Mouse (Mus musculus): Measurements from ENCODE around the gene Hoxa9. TPM values are rescaled to one million over a fixed set of nuclear protein-coding genes. Genes with fewer than 3 reads are reported as not detected.

Gene Hoxa9
- 0.48 and 0.54 TPM in 2 replicates for polyA plus RNA-seq (2016; fragmentation: Nextera tagmentation; extraction: Ambion mirVana)

DNA sequence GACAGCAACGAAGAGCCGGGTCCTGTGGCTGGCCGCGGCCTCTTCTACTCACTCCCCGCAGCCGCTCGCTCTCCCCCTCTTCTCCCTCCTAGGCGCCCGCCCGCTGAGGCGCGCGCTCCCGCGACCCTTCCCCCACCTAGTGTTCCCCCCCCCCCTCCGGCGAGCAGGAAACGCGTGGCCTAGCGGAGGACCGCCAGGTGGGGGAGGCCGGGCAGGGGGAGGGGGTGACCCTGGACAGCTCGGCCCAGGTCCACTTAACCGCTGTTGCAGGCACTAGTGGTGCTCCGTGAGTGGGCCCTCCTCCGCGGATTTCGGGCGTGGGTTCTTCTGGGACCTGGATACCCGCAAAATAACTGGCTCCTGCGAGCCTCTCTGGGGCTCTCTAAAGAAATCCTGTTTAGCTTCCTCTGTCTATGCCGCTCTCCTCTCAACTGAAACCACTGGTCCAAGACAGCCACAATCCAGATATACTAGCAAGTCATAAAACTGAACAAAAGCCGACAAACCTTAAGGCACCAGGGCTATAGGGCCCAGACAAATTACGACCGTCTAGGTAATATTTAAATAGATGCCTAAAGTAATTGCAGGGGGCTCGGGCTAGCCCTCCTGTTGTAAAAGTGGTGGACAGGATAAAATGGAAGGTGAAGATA, at the start of gene Hoxa9:
Gene Hoxa9 (minus strand): TSS at position 574 of the 650 bp plus-strand sequence.
- peaks cover 92% of the 10 kb centered on the region for H3K27me3 ChIP-seq (replicated peaks)
- H3K4me3 ChIP-seq = 0 out of 2 replicates have a peak within 1 kb of the TSS, but pooled peaks have one; percentile 11
- no peaks in the 10 kb centered on the region for H3K9me3 ChIP-seq (replicated peaks)
- H3K4me1 ChIP-seq (replicated peaks) = peaks cover 8% of the 10 kb centered on the region; the same call in 1 of the 2 replicates
- H3K27ac ChIP-seq (ENCODE audit: poor library complexity, severe bottlenecking) = no peak within 1 kb of the TSS
- H3K36me3 ChIP-seq = no peaks in the 10 kb centered on the region
- WGBS = under 1% methylated on average over 29 of the region's 36 CpGs
- no peak for ATAC-seq (ENCODE audit: insufficient number of reproducible peaks, low FRiP score)
- H3K9ac ChIP-seq = no peak within 1 kb of the TSS
- no peak within 1 kb of the TSS for H3K4me2 ChIP-seq

DNA sequence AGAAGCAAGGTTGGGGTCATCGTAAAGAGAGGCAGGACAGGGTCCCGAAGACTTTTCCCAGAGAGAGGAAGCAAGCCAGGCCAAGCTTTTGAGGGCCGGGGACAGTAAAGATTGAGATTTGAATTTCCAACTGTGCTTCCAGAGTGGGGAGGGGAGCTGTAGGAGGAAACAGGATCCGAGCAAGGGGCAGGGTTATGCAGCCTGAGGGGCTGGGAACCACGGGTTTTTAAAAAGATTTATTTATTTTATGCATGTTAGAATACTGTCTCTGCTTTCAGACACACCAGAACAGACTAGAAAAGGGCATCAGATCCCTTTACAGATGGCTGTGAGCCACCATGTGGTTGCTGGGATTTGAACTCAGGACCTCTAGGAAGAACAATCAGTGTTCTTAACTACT, 46.0 kb upstream of the Hoxa9 start:
- no peak for ATAC-seq (ENCODE audit: insufficient number of reproducible peaks, low FRiP score)
- WGBS = 6% methylated on average over 5 of the region's 5 CpGs
- Histone ChIP-seq H3K9ac (no peak overlapping the region), H3K27me3 (replicated peaks) (peaks cover 69% of the 10 kb centered on the region), H3K27ac (ENCODE audit: poor library complexity, severe bottlenecking) (no peak overlapping the region), H3K4me3 (no peak overlapping the region), H3K4me2 (no peak overlapping the region), H3K9me3 (replicated peaks) (no peaks in the 10 kb centered on the region), H3K4me1 (replicated peaks) (peaks cover 28% of the 10 kb centered on the region), H3K36me3 (no peaks in the 10 kb centered on the region)

DNA sequence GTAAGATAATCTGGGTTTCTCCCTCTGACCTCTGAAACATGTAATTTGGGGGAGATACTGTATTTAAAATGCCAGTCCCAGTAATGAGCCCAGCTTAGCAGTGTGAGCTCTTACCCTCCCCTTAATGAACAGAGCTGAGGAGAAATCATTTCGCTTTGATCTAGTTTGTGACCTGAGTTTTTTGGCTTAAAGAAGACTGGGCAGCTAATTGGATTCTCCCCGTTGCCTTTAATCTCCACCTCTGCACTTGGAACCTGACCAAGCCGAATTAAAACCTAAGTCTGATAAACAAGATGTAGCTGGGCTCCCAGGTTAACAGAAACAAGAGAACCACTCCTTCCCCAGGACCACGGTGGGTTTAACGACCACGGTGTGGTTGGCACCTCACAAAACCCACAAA, 45.5 kb upstream of the Hoxa9 start:
- ATAC-seq (ENCODE audit: insufficient number of reproducible peaks, low FRiP score) = no peak
- no peak overlapping the region for H3K4me3 ChIP-seq
- peaks cover 28% of the 10 kb centered on the region for H3K4me1 ChIP-seq (replicated peaks)
- no peak overlapping the region for H3K27ac ChIP-seq (ENCODE audit: poor library complexity, severe bottlenecking)
- peaks cover 71% of the 10 kb centered on the region for H3K27me3 ChIP-seq (replicated peaks)
- H3K4me2 ChIP-seq = no peak overlapping the region
- no peaks in the 10 kb centered on the region for H3K36me3 ChIP-seq
- H3K9me3 ChIP-seq (replicated peaks) = no peaks in the 10 kb centered on the region
- 6% methylated on average over 6 of the region's 6 CpGs for WGBS
- no peak overlapping the region for H3K9ac ChIP-seq

DNA sequence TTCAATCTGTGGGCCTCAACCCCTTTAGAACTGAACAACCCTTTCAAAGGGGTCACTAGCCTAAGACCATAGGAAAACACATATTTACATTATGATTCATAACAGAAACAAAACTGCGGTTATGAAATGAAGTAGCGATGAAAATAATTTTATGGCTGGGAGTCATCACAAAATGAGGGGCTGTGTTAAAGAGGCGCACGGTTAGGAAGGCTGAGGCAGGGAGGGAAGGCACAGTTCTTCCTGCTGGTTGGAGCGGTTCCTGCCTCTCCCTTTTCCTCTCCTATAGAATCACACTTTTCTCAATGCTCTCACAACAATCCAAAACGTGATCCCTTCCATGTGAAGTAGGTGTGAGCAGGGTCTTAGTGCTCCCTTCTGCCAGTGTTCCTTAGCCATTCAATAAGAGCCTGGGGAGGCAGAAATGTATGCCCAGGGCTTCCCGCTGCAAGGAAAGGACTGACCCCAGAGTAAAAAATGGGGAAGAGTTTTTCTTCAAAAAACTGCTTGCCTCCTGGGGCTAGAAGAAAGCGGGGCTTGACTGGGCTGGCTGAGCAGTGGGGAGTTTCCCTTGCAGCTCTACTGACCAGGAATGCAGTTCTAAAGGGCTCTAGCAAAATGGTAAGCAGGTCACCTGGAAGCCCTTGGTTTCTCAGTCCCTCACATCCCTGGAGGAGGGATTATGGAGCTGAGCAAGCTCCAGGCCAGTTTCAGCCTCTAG, 44.8 kb upstream of the Hoxa9 start:
- no peak overlapping the region for H3K4me3 ChIP-seq

DNA sequence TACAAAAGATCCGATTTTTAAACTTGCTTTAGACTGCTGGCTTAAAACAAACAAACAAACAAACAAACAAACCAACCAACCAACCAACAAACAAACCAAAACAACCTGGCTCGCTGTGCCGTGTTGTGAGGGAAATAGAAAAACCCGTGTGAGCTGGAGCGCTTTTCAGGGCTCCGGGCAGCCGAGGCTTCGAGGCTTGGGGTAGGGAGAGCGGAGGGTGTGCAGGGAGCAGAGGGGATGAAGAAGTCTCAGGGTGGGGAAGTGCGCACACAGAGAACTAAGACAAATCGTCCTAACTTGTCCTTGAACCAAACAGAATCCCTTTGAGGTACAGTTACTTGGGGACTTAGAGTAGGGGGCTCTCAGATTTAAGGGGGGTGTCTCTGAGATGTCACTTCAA, 43.7 kb upstream of the Hoxa9 start:
- H3K36me3 ChIP-seq = no peaks in the 10 kb centered on the region
- WGBS = 10% methylated on average over 11 of the region's 11 CpGs
- H3K27me3 ChIP-seq (replicated peaks) = peaks cover 81% of the 10 kb centered on the region
- no peak overlapping the region for H3K4me3 ChIP-seq
- no peak overlapping the region for H3K27ac ChIP-seq (ENCODE audit: poor library complexity, severe bottlenecking)
- no peaks in the 10 kb centered on the region for H3K9me3 ChIP-seq (replicated peaks)
- peaks cover 15% of the 10 kb centered on the region for H3K4me1 ChIP-seq (replicated peaks)
- no peak for ATAC-seq (ENCODE audit: insufficient number of reproducible peaks, low FRiP score)
- H3K9ac ChIP-seq = no peak overlapping the region
- H3K4me2 ChIP-seq = no peak overlapping the region

More for the DNA sequence above, 44.8 kb upstream of the Hoxa9 start:
- Histone ChIP-seq H3K4me1 (replicated peaks) (peaks cover 22% of the 10 kb centered on the region), H3K9me3 (replicated peaks) (no peaks in the 10 kb centered on the region), H3K27ac (ENCODE audit: poor library complexity, severe bottlenecking) (no peak overlapping the region), H3K9ac (no peak overlapping the region), H3K27me3 (replicated peaks) (peaks cover 74% of the 10 kb centered on the region), H3K4me2 (no peak overlapping the region), H3K36me3 (no peaks in the 10 kb centered on the region)
- WGBS = 15% methylated on average over 8 of the region's 8 CpGs
- no peak for ATAC-seq (ENCODE audit: insufficient number of reproducible peaks, low FRiP score)

DNA sequence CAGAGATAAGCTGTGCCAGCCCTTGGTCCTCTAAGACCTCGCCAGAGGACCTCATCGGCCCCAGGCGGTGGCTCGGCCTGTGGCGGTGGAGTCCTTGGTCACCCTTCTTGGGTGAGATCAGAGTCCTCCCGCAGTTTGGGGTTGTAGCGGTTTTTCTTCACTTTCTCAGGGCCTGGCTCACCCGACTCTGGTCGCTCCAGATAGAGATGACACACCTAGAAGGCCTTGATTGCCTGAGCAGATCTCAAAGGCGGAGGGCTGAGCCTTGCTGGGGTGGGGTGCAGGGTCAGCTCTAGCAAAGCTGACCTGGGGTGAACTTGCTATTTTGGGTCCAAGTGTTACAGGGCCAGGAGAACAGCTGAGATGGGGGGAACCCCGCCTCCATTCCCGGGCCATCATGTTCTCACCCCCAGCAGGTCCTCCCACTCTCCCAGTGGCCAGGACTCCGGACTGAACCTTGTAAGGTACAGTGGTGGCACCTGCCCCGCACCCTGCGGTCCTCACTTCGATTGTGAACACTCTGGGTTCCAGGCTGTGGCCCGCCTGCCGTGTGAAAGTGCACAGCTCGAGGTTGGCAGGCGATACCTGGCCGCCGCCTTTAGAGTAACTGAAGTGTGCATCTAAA, 42.9 kb upstream of the Hoxa9 start:
- Histone ChIP-seq H3K4me3 (peak overlapping the region; percentile 18), H3K4me1 (replicated peaks) (peaks cover 15% of the 10 kb centered on the region), H3K9me3 (replicated peaks) (no peaks in the 10 kb centered on the region), H3K27me3 (replicated peaks) (peaks cover 89% of the 10 kb centered on the region), H3K36me3 (no peaks in the 10 kb centered on the region), H3K9ac (no peak overlapping the region), H3K27ac (ENCODE audit: poor library complexity, severe bottlenecking) (no peak overlapping the region), H3K4me2 (peak overlapping the region; percentile 35)
- ATAC-seq (ENCODE audit: insufficient number of reproducible peaks, low FRiP score) = no peak
- WGBS = 2% methylated on average over 22 of the region's 22 CpGs

DNA sequence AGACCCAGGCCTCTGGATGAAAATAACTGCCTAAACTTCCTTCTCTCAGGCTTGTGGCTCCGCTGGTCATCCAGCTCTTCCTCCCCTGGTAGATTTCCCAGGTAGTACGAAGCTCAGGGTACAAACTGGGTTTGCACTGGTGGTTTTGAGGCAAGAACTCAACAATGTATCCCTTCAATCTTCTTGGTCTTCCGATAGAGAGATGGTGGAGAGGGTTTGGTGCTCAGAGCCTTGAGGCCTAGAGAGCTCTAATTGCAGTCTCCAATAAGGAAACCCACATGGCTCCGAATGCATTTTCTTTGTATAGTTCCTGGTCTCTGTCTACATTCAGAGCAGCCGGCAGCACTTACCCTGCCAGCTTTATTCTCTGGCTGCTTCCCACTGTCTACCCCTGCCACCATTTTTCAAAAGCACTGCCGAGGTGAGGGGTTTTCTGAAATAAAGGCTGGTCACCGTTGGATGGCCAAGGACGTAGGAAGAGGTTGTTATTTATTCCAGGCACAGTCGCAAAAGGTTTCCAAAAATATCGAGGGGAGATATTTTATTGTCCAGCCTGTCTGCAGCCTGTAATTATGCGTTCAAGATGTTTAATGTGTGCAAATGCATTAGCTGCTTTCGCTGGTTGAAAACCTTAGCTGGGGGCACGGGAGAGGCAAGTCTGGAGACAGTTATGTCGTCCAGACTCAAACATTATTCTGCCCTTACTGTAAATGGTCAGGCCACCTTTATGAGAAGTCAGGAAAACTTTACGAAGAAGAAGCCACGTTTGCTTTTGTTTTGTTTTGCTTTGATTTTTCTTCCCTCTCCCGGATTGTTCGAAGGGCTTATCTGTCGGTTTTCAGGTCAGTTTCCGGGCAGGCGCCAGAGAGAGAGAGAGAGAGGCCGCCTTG, 42.1 kb upstream of the Hoxa9 start:
- 9% methylated on average over 22 of the region's 22 CpGs for WGBS
- peak overlapping the region; percentile 18; the same call in 1 of the 2 replicates for H3K4me3 ChIP-seq
- H3K27ac ChIP-seq (ENCODE audit: poor library complexity, severe bottlenecking) = no peak overlapping the region

DNA sequence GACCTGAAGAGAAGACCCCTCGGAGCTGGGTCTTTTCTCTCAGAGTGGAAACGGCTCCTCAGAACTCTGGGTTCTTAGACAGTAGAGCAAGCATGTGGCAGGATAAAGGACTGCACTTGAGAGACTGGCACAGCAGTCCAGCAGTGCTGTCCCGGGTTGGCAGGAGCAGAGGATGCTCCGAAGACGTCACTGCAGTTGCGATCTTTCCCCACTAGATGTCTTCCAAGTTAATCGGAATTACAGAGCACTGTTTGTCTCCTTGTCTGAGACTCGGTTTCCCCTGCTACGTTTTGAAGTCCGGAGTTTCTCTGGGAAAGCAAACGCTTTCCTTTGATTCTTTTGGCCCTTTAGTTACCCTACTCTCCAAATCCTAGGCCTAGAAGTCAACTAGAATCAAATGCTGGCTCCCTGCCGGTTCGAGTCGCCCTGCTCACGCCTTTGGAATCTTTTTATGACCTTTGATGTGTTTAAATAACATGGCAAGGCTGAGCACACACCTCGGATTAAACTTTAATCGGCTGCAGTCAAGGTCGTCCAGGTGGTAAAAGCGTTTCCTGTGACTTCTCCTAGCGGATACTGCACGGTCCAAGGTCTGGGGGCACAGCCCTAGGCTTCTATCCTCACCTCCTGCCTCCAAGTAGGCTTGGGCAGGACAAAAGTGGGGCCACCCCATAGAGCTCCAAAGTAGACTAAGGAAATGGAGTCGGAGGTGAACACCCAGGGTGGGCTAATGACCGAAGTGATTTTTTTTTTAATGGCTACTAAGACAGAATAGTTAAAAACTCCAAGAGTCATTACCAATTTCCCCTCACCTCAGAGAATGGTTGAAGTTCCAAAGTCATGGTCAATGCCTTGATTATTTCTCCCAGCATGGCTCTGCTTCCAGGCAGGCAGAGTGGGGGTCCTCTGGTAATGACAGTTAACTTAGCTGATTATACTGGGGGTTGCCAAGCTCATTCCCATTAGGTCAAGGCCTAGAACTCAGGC, 39.9 kb upstream of the Hoxa9 start:
- 0 out of 2 replicates have a peak, but pooled peaks have one; percentile 6 for ATAC-seq (ENCODE audit: insufficient number of reproducible peaks, low FRiP score)
- Histone ChIP-seq H3K4me1 (replicated peaks) (peaks cover 15% of the 10 kb centered on the region), H3K4me3 (no peak overlapping the region), H3K27me3 (replicated peaks) (peaks cover 89% of the 10 kb centered on the region), H3K36me3 (no peaks in the 10 kb centered on the region), H3K27ac (ENCODE audit: poor library complexity, severe bottlenecking) (no peak overlapping the region), H3K9ac (no peak overlapping the region), H3K4me2 (0 out of 2 replicates have a peak overlapping the region, but pooled peaks have one; percentile 1), H3K9me3 (replicated peaks) (no peaks in the 10 kb centered on the region)
- WGBS = 7% methylated on average over 23 of the region's 23 CpGs

More for the DNA sequence above, 42.1 kb upstream of the Hoxa9 start:
- Histone ChIP-seq H3K9ac (no peak overlapping the region), H3K9me3 (replicated peaks) (no peaks in the 10 kb centered on the region), H3K36me3 (no peaks in the 10 kb centered on the region), H3K4me1 (replicated peaks) (peaks cover 15% of the 10 kb centered on the region), H3K4me2 (peak overlapping the region; percentile 35), H3K27me3 (replicated peaks) (peaks cover 93% of the 10 kb centered on the region)
- ATAC-seq (ENCODE audit: insufficient number of reproducible peaks, low FRiP score) = no peak

DNA sequence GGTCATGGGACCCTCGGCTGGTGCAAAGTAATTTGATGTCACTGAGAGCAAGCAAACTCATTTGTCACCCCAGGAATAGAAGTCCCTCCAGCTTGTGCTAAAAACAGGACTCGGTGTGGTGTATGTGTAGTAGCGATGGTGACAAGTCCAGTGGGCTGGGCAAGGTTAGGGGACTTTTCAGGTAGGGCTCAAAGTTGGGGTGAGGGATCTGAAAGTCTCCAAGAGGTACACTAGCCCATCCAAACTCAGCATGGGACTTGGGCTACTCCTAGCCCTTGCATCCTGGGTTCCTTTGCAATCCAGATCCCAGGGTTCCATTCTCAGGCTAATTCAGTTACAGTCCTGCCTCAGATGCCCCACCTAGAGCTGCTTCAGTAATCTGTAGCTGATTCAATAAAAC, 37.9 kb upstream of the Hoxa9 start:
- ATAC-seq (ENCODE audit: insufficient number of reproducible peaks, low FRiP score) = no peak
- 3% methylated on average over 3 of the region's 3 CpGs for WGBS
- H3K9me3 ChIP-seq (replicated peaks) = no peaks in the 10 kb centered on the region
- H3K9ac ChIP-seq = no peak overlapping the region
- no peaks in the 10 kb centered on the region for H3K36me3 ChIP-seq
- peaks cover 92% of the 10 kb centered on the region for H3K27me3 ChIP-seq (replicated peaks)
- H3K4me3 ChIP-seq = no peak overlapping the region
- H3K27ac ChIP-seq (ENCODE audit: poor library complexity, severe bottlenecking) = no peak overlapping the region
- no peak overlapping the region for H3K4me2 ChIP-seq
- H3K4me1 ChIP-seq (replicated peaks) = peaks cover 9% of the 10 kb centered on the region

DNA sequence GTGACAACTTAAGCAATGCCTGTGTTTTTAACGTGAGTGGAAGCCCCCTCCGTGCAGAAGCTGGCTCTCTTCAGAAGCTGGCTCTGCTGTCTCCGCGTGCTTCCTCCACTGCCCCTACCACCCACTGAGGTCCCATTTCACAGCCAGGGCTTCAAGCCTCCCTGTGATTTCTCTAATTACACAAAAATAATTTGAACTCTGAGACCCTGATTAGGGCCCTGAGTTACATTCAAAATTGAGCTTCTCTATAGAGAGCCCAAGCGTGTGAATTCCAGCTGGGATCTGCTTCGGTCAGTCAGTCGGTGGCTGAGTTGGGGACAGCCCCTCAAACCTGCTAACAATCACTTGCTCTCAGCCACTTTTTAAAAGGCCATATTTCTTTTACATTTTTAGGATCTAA, 37.5 kb upstream of the Hoxa9 start:
- Histone ChIP-seq H3K27me3 (replicated peaks) (peaks cover 92% of the 10 kb centered on the region), H3K27ac (ENCODE audit: poor library complexity, severe bottlenecking) (no peak overlapping the region), H3K36me3 (no peaks in the 10 kb centered on the region), H3K9ac (no peak overlapping the region), H3K4me3 (no peak overlapping the region), H3K9me3 (replicated peaks) (no peaks in the 10 kb centered on the region), H3K4me2 (no peak overlapping the region), H3K4me1 (replicated peaks) (peaks cover 5% of the 10 kb centered on the region; the same call in 1 of the 2 replicates)
- ATAC-seq (ENCODE audit: insufficient number of reproducible peaks, low FRiP score) = no peak
- 5% methylated on average over 7 of the region's 7 CpGs for WGBS
